Mouse (Mus musculus) lung, postnatal 36 days (tissue): ENCODE results near the gene Tsga10.

Source experiments
- DNase-seq: peaks from one replicate; pipeline ENCODE4 v3.0.0; 2022; ENCODE audit warnings: mixed read lengths

The Tsga10 gene

GRCm38 (mm10) chr1:37866286-37866685, at the start of gene Tsga10:
Gene Tsga10, minus strand, starts transcription at chr1:37866429.
- no peak for DNase-seq

DNA sequence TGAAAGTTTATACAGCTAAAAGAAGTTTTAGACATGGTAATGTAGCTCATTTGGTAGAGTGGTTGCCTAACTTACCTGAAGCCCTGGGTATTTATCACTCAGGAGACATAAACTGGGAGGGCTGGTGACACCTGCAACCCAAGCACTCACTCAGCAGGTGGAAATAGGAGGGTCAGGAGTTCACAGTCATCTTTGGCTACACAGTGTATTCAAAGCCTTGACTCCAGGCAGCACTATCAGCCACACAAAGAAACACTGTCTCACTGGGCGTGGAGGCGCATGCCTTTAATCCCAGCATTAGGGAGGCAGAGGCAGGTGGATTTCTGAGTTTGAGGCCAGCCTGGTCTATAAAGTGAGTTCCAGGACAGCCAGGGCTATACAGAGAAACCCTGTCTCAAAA, 46.5 kb upstream of the Tsga10 start:
- DNase-seq = no peak

GRCm38 (mm10) chr1:37903178-37903577, 36.9 kb upstream of the Tsga10 start:
- peak; percentile 38 for DNase-seq

DNA sequence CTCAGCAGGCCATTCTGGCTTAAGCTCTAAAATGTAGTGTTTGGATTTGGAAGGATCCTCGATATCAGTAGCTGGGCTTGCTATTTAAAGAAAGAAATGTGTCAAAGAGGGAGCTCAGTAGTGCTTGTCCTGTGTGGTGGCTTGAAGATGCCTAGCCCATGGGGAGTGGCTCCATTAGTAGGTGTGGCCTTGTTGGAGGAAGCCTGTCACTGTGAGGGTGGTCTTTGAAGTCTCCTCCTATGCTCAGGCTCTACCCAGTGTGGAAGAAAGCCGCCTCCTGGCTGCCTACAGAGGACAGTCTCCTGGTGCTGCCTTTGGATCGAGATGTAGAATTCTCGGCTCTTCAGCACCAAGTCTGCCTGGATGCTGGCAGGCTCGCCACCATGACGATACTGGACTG, 34.1 kb upstream of the Tsga10 start:
- DNase-seq = no peak

GRCm38 (mm10) chr1:37899816-37900215, 33.6 kb upstream of the Tsga10 start:
- no peak for DNase-seq

GRCm38 (mm10) chr1:37894606-37895005, 28.4 kb upstream of the Tsga10 start:
- no peak for DNase-seq

- DNase-seq = no peak
Measured at GRCm38 (mm10) chr1:37891400-37891799, 25.2 kb upstream of the Tsga10 start.

DNA sequence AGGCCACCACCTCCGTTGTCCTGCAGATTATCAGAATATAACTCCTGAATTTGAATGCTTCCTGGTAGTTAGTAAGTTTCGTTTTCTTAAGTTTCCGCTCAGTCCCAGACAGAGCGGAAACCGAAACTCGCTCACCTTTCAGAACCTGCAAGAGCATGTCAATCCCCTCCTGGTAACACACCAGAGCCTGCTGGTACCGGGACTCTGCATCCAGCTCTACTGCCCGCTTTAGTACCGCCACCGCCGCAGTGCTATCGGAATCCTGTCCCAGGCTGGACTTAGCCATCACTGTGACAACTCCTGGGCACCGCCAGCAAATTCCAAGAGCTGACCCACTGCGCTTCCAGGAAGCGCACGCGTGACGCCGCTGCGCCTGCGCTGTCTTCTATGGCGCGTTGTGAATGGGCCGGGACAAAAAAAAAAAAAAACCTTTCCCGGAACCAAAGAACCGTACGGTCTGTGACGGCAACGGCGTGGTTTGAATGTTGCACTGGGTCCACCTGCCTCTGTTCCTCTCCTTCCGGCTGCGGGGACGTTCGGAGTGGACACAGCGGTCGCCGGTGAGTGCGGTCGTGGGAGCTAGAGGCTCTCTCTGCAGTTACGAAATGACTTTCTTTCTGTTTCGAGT, 23.9 kb upstream of the Tsga10 start, which contains the start of the genes Mitd1 and Mrpl30:
Mitd1 (minus strand) TSS at position 387 of the 628 bp plus-strand sequence.
Mrpl30 (plus strand) TSS at position 453 of the 628 bp plus-strand sequence.
- DNase-seq = peak; percentile 93

- no peak for DNase-seq
Measured at GRCm38 (mm10) chr1:37889206-37889605, 23.0 kb upstream of the Tsga10 start.

- no peak for DNase-seq
Measured at GRCm38 (mm10) chr1:37884451-37884850, 18.2 kb upstream of the Tsga10 start.

DNA sequence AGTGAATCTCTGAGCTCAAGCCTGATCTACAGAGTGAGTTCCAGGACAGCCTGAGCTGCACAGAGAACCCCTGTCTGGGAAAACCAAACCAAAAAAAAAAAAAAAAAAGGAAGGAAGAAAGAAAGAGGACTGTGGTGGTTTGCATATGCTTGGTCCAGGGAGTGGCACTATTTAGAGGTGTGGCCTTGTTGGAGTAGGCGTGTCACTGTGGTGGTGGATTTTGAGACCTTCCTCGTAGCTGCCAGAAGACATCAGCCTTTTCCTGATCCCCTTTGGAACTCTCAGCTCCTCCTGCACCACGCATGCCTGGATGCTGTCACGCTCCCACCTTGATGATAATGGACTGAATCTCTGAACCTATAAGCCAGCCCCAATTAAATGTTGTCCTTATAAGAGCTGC, 17.2 kb upstream of the Tsga10 start:
- no peak for DNase-seq

DNA sequence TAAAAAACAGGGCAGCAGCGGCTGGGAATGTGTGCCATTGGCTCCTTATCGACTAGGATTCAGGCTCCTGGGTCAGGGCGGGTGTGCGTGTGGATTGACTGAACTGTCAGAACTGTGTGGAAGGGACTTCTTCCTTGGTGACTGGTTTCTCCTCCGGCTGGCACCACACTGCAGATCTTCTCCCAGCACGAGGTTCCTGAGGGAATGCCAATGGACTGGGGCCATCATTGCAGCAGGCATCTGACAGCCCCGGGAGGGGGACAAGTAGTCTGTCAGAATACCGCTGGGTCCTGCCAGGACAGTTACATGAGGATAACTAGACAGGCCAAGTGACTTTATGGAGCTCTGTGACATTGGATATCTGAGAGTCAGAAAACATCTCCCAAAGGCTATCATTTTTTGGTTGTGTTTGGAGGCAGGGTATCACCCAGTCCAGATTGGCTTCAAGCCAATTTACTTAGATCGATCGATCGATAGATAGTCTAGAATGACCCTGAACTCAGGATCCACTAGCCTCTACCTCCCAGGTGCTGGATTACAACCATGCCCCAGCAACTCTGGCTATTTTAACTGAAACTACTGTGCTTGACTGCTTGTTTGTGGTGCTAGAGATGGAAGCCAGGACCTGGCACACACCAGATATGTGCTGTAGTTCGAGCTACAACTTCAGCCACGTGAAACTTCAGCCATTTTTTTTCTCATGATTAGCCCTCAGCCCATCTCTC, 11.7 kb upstream of the Tsga10 start:
- no peak for DNase-seq

- DNase-seq = no peak
Measured at GRCm38 (mm10) chr1:37873157-37873556, 6.9 kb upstream of the Tsga10 start.

DNA sequence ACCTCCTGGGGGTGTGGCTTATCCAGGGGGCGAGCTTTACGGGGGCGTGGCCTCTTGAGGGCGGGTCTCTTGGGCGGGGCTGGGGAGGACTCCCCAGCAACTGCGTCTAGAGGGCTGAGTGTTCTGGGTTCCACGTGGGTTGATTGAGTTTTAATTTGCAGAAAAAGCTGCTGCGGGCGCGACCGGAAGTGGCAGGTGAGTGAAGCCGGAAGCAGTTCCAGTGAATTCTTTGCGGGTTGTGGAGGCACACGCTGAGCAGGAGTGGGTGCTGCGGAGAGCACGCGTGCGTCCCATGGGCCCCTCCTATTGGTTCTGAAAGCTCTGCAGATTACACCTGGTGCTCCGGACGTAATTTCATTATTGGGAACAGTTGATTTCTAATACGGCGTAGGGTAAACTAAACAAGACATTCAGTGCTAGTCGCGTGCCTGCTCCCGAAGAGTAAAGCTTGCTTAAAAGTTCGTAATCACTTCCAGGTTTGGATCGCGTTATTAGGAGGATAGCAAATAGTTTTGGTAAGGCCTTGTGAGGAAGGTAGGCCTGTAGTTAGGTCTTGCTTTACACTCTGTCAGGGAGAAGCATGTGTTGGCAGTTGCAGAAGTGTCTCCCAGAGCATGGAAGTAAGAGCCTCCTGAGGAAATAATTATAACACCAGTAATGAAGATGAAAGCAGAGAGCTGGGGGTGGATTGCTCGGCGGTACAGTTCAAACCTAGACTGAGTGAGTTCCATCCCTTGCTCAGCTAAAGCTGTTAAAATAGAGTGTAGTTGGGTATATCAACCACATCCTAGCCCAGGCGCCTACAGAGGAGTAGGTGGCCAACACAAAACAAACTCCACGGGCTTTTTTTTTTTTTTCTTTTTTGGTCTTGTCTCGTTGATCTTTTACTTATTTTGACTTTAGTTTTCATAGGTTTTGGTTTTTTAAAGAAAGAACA, 6.2 kb upstream of the Tsga10 start:
- DNase-seq = peak; percentile 85

DNA sequence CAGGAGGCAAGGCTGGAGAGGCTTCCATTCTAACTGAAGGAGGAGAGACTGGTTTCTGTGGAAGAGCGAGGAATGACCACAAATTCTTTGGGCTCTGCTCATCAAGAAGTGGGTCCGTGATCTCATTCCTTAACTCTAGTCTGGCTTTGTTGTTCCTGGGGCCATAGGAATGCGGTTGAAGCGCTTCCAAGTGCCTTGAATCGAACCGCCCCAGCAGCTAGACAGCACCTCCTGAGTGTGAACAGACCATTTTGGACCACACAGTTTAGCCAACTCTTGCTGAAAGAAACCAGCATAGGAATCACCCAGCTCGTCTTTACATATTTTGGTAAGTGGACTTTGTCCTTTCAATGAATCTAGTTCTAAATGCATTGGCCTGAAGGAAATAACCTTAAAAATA, 5.5 kb upstream of the Tsga10 start, which contains the start of gene Lipt1:
Lipt1 (plus strand) TSS at position 35 of the 400 bp plus-strand sequence.
- peak; percentile 58 for DNase-seq

DNA sequence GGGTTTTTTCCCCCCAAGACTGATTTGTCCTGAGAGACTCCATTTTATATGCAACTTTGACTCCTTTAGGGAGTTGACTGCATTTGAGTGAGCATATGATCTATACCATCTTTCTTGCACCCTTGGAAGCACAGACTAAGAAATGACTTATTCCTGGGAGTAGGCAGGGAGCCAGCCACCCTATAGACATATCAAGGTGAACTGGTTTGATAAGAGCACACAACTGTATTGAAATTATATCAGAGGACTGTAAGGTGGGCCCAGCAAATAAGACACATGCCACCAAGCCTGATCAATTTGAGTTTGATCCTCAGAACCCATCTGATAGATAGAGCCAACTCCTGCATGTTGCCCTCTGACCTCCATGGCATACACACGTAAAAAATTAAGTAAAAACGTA, 3.1 kb upstream of the Tsga10 start:
- DNase-seq = no peak

- DNase-seq = no peak
Measured at GRCm38 (mm10) chr1:37868640-37869039, 2.4 kb upstream of the Tsga10 start.

DNA sequence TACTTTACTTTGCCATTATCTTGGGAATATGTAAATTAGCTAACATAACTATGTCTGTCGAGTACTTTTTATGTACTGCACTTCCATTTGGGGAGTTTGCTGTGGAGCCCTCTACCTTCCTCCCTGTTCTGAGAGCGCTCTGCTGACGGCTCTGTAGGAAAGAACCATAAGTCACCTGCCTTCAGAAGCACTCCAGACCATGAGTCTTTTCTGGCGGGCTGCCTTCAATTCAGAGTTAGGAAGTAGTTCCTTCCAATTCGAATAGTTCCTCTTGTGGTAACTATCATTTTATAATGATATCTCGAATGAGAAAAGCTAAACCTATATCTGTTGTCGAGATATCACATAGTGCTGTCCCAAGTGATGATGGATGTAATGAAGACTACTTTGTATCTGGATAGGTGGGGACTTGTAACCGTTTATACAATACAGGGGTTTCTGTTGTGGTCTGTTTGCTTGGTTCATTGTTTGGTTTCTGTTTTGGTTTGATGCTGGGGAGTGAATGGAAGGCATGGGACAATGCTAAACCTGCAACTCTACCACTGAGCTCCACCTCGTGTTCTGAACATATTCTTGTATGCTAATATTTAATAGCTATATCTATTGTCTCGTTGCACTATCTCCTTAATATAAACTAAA, 1.6 kb upstream of the Tsga10 start:
- no peak for DNase-seq

- peak; percentile 68 for DNase-seq
Measured at GRCm38 (mm10) chr1:37867056-37867455, 827 bp upstream of the Tsga10 start.

- DNase-seq = no peak
Measured at GRCm38 (mm10) chr1:37865401-37866215, 621 bp downstream of the Tsga10 start.

DNA sequence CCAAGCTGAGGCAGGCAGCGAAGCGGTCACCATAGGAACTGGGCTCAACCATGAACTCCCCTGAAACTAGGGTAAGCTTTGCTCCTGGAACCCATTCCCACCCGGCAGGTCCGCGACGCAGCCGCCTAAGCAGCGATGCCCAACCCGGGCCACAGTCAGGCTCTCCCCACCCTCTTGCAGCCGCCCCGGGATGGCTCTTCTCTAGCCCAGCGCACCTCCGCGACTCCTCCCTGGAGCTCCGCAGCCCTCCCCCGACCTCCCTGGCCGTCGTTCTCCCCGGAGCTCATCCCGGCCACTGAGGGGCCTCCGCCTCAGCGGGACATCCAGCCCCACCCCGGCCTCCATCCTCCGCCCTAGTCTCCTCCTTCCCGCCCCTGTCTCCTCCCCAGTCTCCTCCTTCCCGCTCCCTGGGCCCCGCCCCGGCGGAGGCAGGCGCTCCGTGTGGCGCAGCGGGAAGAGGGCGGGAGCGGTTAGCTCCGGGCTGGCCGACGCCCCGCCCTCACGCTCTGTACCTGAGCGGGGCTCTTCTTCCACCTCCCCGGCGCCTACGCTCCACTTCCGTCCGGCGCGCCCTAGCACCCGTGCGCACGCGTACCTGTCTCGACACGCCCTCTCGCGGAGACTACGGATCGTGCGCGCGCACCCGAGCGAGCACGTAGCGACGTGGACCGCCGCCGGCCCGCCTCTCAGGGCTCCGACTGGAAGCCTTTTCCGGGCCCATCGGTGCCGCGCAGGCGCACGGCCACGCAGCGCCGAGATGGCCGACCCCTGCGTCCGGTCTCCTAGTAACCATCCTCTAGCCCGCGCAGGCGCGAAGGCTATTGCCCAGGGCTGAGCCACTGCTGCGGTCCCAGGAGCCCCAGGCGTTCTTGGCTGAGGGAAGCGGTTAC, 1.5 kb downstream of the Tsga10 start:
- DNase-seq = peak; percentile 99
